Mouse (Mus musculus): Measurements from ENCODE around the gene Nr5a1. TPM values are rescaled to one million over a fixed set of nuclear protein-coding genes. Genes with fewer than 3 reads are reported as not detected.

The Nr5a1 gene
- polyA plus RNA-seq, 1 experiment from 2014 or later, result not detected

GRCm38 (mm10) chr2:38672496-38672895 is 41.8 kb downstream of the Nr5a1 start:
- 46% methylated on average over 10 of the region's 11 CpGs for WGBS (ENCODE audit: insufficient replicate concordance)
- Histone ChIP-seq H3K4me1 (peaks cover 9% of the 10 kb centered on the region), H3K36me3 (no peaks in the 10 kb centered on the region), H3K9me3 (replicated peaks) (no peaks in the 10 kb centered on the region), H3K27ac (no peak overlapping the region), H3K4me2 (no peak overlapping the region), H3K4me3 (no peak overlapping the region), H3K9ac (no peak overlapping the region), H3K27me3 (replicated peaks) (peaks cover 76% of the 10 kb centered on the region)
- ATAC-seq, result no peak

- Histone ChIP-seq H3K27ac (no peak overlapping the region), H3K4me3 (no peak overlapping the region), H3K9me3 (replicated peaks) (no peaks in the 10 kb centered on the region), H3K36me3 (no peaks in the 10 kb centered on the region), H3K4me1 (peaks cover 9% of the 10 kb centered on the region), H3K27me3 (replicated peaks) (peaks cover 69% of the 10 kb centered on the region), H3K4me2 (peak overlapping the region; percentile 22), H3K9ac (no peak overlapping the region)
- 15% methylated on average over 17 of the region's 17 CpGs for WGBS (ENCODE audit: insufficient replicate concordance)
- ATAC-seq, result 0 out of 2 replicates have a peak, but pooled peaks have one; percentile 52
These were observed 45.4 kb downstream of the Nr5a1 start for GRCm38 (mm10) chr2:38668802-38669580.

- peaks cover 35% of the 10 kb centered on the region for H3K27me3 ChIP-seq (replicated peaks)
- no peak overlapping the region for H3K9ac ChIP-seq
- H3K4me3 ChIP-seq, result no peak overlapping the region
- H3K27ac ChIP-seq, result no peak overlapping the region
- WGBS (ENCODE audit: insufficient replicate concordance), result 0% methylated on average over 1 of the region's 1 CpGs
- H3K36me3 ChIP-seq, result no peaks in the 10 kb centered on the region
- H3K9me3 ChIP-seq (replicated peaks), result no peaks in the 10 kb centered on the region
- ATAC-seq, result no peak
- no peak overlapping the region for H3K4me2 ChIP-seq
- peaks cover 8% of the 10 kb centered on the region; the same call in 1 of the 2 replicates for H3K4me1 ChIP-seq
These were observed 52.9 kb downstream of the Nr5a1 start for GRCm38 (mm10) chr2:38661398-38661797.

GRCm38 (mm10) chr2:38658338-38658836 is 56.0 kb downstream of the Nr5a1 start:
- Histone ChIP-seq H3K9me3 (replicated peaks) (0 out of 2 replicates have a peak, but pooled peaks cover 3% of the 10 kb centered on the region), H3K9ac (peak overlapping the region; percentile 24; the same call in 1 of the 2 replicates), H3K4me2 (peak overlapping the region; percentile 67), H3K36me3 (no peaks in the 10 kb centered on the region), H3K4me1 (peaks cover 8% of the 10 kb centered on the region; the same call in 1 of the 2 replicates), H3K27ac (no peak overlapping the region), H3K4me3 (peak overlapping the region; percentile 42), H3K27me3 (replicated peaks) (peaks cover 28% of the 10 kb centered on the region)
- peak; percentile 74; the same call in 1 of the 2 replicates for ATAC-seq
- 1% methylated on average over 24 of the region's 25 CpGs for WGBS (ENCODE audit: insufficient replicate concordance)

- Histone ChIP-seq H3K4me3 (no peak overlapping the region), H3K9ac (no peak overlapping the region), H3K4me2 (no peak overlapping the region), H3K27me3 (replicated peaks) (peaks cover 37% of the 10 kb centered on the region), H3K27ac (no peak overlapping the region), H3K36me3 (no peaks in the 10 kb centered on the region), H3K4me1 (peaks cover 8% of the 10 kb centered on the region; the same call in 1 of the 2 replicates), H3K9me3 (replicated peaks) (0 out of 2 replicates have a peak, but pooled peaks cover 3% of the 10 kb centered on the region)
- ATAC-seq, result no peak
- WGBS (ENCODE audit: insufficient replicate concordance), result 70% methylated on average over 2 of the region's 2 CpGs
These were observed 60.6 kb downstream of the Nr5a1 start for GRCm38 (mm10) chr2:38653694-38654093.

- Histone ChIP-seq H3K4me2 (no peak overlapping the region), H3K9ac (no peak overlapping the region), H3K4me3 (no peak overlapping the region), H3K9me3 (replicated peaks) (0 out of 2 replicates have a peak, but pooled peaks cover 3% of the 10 kb centered on the region), H3K27ac (no peak overlapping the region), H3K4me1 (peaks cover 6% of the 10 kb centered on the region; the same call in 1 of the 2 replicates), H3K36me3 (no peaks in the 10 kb centered on the region), H3K27me3 (replicated peaks) (peaks cover 35% of the 10 kb centered on the region)
- no peak for ATAC-seq
- WGBS (ENCODE audit: insufficient replicate concordance), result 71% methylated on average over 5 of the region's 5 CpGs
These were observed 61.1 kb downstream of the Nr5a1 start for GRCm38 (mm10) chr2:38653293-38653619.

- H3K4me2 ChIP-seq, result no peak overlapping the region
- no peaks in the 10 kb centered on the region for H3K36me3 ChIP-seq
- no peak overlapping the region for H3K9ac ChIP-seq
- peaks cover under 1% of the 10 kb centered on the region; the same call in 1 of the 2 replicates for H3K4me1 ChIP-seq
- no peak; the same call in 1 of the 2 replicates for ATAC-seq
- 0 out of 2 replicates have a peak, but pooled peaks cover 3% of the 10 kb centered on the region for H3K9me3 ChIP-seq (replicated peaks)
- H3K27me3 ChIP-seq (replicated peaks), result peaks cover 30% of the 10 kb centered on the region
- H3K4me3 ChIP-seq, result no peak overlapping the region
- no peak overlapping the region for H3K27ac ChIP-seq
- WGBS (ENCODE audit: insufficient replicate concordance), result 55% methylated on average over 10 of the region's 10 CpGs
These were observed 61.6 kb downstream of the Nr5a1 start for GRCm38 (mm10) chr2:38652565-38653292.

- no peak for ATAC-seq
- Histone ChIP-seq H3K36me3 (no peaks in the 10 kb centered on the region), H3K9me3 (replicated peaks) (0 out of 2 replicates have a peak, but pooled peaks cover 3% of the 10 kb centered on the region), H3K27ac (no peak overlapping the region), H3K27me3 (replicated peaks) (peaks cover 28% of the 10 kb centered on the region), H3K4me2 (no peak overlapping the region), H3K4me1 (no peaks in the 10 kb centered on the region), H3K9ac (no peak overlapping the region), H3K4me3 (no peak overlapping the region)
- WGBS (ENCODE audit: insufficient replicate concordance), result 65% methylated on average over 7 of the region's 7 CpGs
These were observed 62.2 kb downstream of the Nr5a1 start for GRCm38 (mm10) chr2:38652098-38652497.

- no peak overlapping the region for H3K9ac ChIP-seq
- H3K4me1 ChIP-seq, result no peaks in the 10 kb centered on the region
- H3K9me3 ChIP-seq (replicated peaks), result 0 out of 2 replicates have a peak, but pooled peaks cover 3% of the 10 kb centered on the region
- no peak overlapping the region for H3K4me2 ChIP-seq
- H3K27ac ChIP-seq, result no peak overlapping the region
- ATAC-seq, result no peak
- no peaks in the 10 kb centered on the region for H3K36me3 ChIP-seq
- 56% methylated on average over 1 of the region's 1 CpGs for WGBS (ENCODE audit: insufficient replicate concordance)
- peaks cover 22% of the 10 kb centered on the region for H3K27me3 ChIP-seq (replicated peaks)
- no peak overlapping the region for H3K4me3 ChIP-seq
These were observed 64.0 kb downstream of the Nr5a1 start for GRCm38 (mm10) chr2:38650340-38650739.

GRCm38 (mm10) chr2:38647661-38648060 is 66.7 kb downstream of the Nr5a1 start:
- Histone ChIP-seq H3K9me3 (replicated peaks) (no peaks in the 10 kb centered on the region), H3K36me3 (no peaks in the 10 kb centered on the region), H3K27me3 (replicated peaks) (peaks cover 14% of the 10 kb centered on the region), H3K4me1 (peaks cover 11% of the 10 kb centered on the region), H3K4me2 (no peak overlapping the region), H3K4me3 (no peak overlapping the region), H3K9ac (no peak overlapping the region), H3K27ac (no peak overlapping the region)
- WGBS (ENCODE audit: insufficient replicate concordance), result 77% methylated on average over 7 of the region's 7 CpGs
- ATAC-seq, result no peak

GRCm38 (mm10) chr2:38647201-38647606 is 67.1 kb downstream of the Nr5a1 start:
- ATAC-seq, result no peak
- H3K4me1 ChIP-seq, result peaks cover 15% of the 10 kb centered on the region
- no peak overlapping the region for H3K27ac ChIP-seq
- 69% methylated on average over 8 of the region's 8 CpGs for WGBS (ENCODE audit: insufficient replicate concordance)
- no peak overlapping the region for H3K9ac ChIP-seq
- H3K4me3 ChIP-seq, result no peak overlapping the region
- H3K36me3 ChIP-seq, result peaks cover 3% of the 10 kb centered on the region; the same call in 1 of the 2 replicates
- no peak overlapping the region for H3K4me2 ChIP-seq
- H3K9me3 ChIP-seq (replicated peaks), result no peaks in the 10 kb centered on the region
- H3K27me3 ChIP-seq (replicated peaks), result peaks cover 14% of the 10 kb centered on the region

GRCm38 (mm10) chr2:38645936-38646335 is 68.4 kb downstream of the Nr5a1 start:
- Histone ChIP-seq H3K4me3 (no peak overlapping the region), H3K4me1 (peaks cover 18% of the 10 kb centered on the region), H3K4me2 (no peak overlapping the region), H3K36me3 (peaks cover 16% of the 10 kb centered on the region), H3K27me3 (replicated peaks) (peaks cover 14% of the 10 kb centered on the region), H3K9me3 (replicated peaks) (no peaks in the 10 kb centered on the region), H3K27ac (no peak overlapping the region), H3K9ac (no peak overlapping the region)
- peak; percentile 41; the same call in 1 of the 2 replicates for ATAC-seq
- 0% methylated on average over 3 of the region's 3 CpGs for WGBS (ENCODE audit: insufficient replicate concordance)
